Comparison of ENCODE assay signal across 8 mouse cellular contexts in genomic region chr13:54948531-54949493, GRCm38 (mm10). TPM values are rescaled to one million over a fixed set of nuclear protein-coding genes. Genes with fewer than 3 reads are reported as not detected.
DNase-seq lines count a peak whose midpoint lies in the region; ATAC-seq lines count a peak whose summit lies in the region.

TSS of gene Unc5a (plus strand) at chr13:54949411.

- H3K36me3 ChIP-seq in intestine, embryonic 15.5 days: no peaks in the 10 kb centered on the region
- no peaks in the 10 kb centered on the region for H3K36me3 ChIP-seq in neural tube, embryonic 15.5 days

- no peaks in the 10 kb centered on the region for H3K9me3 ChIP-seq in intestine, embryonic 15.5 days
- no peaks in the 10 kb centered on the region for H3K9me3 ChIP-seq in neural tube, embryonic 15.5 days (replicated peaks)

- H3K9ac ChIP-seq in intestine, embryonic 15.5 days: peak within 1 kb of the TSS; percentile 59
- H3K9ac ChIP-seq in neural tube, embryonic 15.5 days (replicated peaks): peak within 1 kb of the TSS; percentile 89

- H3K27me3 ChIP-seq in intestine, embryonic 15.5 days (replicated peaks): peaks cover 79% of the 10 kb centered on the region
- peaks cover 54% of the 10 kb centered on the region for H3K27me3 ChIP-seq in neural tube, embryonic 15.5 days (replicated peaks)

- no peak within 1 kb of the TSS for H3K27ac ChIP-seq in intestine, embryonic 15.5 days
- H3K27ac ChIP-seq in neural tube, embryonic 15.5 days (replicated peaks): peak within 1 kb of the TSS; percentile 83

- H3K4me2 ChIP-seq in intestine, embryonic 15.5 days (replicated peaks): peak within 1 kb of the TSS; percentile 99
- peak within 1 kb of the TSS; percentile 99 for H3K4me2 ChIP-seq in neural tube, embryonic 15.5 days

- peak; percentile 81 for ATAC-seq in intestine, embryonic 15.5 days
- peak; percentile 79 for ATAC-seq in neural tube, embryonic 15.5 days (ENCODE audit: low FRiP score)

- DNase-seq in spleen, postnatal 10 days (ENCODE audit: low spot score in 2 of 2): peak; percentile 6 to 36
- no peak for DNase-seq in spleen, postnatal 36 days (ENCODE audit: low spot score in 2 of 2)
- DNase-seq in cerebellum, postnatal 4 days (ENCODE audit: low spot score in 2 of 2): peak; percentile 54 to 60
- peak; percentile 8 to 13 for DNase-seq in gastrocnemius, adult 8-10 months (ENCODE audit: low spot score in 2 of 2)
- peak; percentile 32 for DNase-seq in liver
- DNase-seq in urinary bladder, postnatal 36 days (ENCODE audit: low spot score in 2 of 2): peak; percentile 24 to 28

- peaks cover 14% of the 10 kb centered on the region for H3K4me1 ChIP-seq in intestine, embryonic 15.5 days (replicated peaks)
- peaks cover 58% of the 10 kb centered on the region for H3K4me1 ChIP-seq in neural tube, embryonic 15.5 days

- WGBS in intestine, embryonic 15.5 days: under 1% methylated on average over 83 of the region's 91 CpGs
- whole genome bisulfite sequencing in neural tube, embryonic 15.5 days: 0% methylated on average over 71 of the region's 91 CpGs

- peak within 1 kb of the TSS; percentile 69 for H3K4me3 ChIP-seq in intestine, embryonic 15.5 days (replicated peaks)
- peak within 1 kb of the TSS; percentile 79 for H3K4me3 ChIP-seq in neural tube, embryonic 15.5 days (replicated peaks)

RNA-seq across cellular contexts. Expression of gene Unc5a, which starts in this region (rescaled TPM):
- total RNA-seq in gastrocnemius, adult 8-10 months (2022): 10 to 100 TPM in 2 of 4 experiments, 1 to 10 TPM in 2; 8.6 to 10.9 (median 10.2) TPM
- 2.3 and 2.4 TPM in 2 replicates for polyA plus RNA-seq in intestine, embryonic 15.5 days (2015; fragmentation: Nextera tagmentation; extraction: Ambion mirVana)
- polyA plus RNA-seq in neural tube, embryonic 15.5 days (2015; fragmentation: Nextera tagmentation; extraction: Ambion mirVana): 12.1 and 12.7 TPM in 2 replicates

Comparison
In these comparisons a context has a peak if more than half of its experiments do, and no peak if none do; other contexts are left out.
1. DNase-seq: peak in spleen, postnatal 10 days (2 of 2), cerebellum, postnatal 4 days (2 of 2), gastrocnemius, adult 8-10 months (2 of 2), liver (single experiment) and urinary bladder, postnatal 36 days (2 of 2); none in spleen, postnatal 36 days (0 of 2).